Mouse (Mus musculus): ENCODE results near the gene Slc35a3.

Slc35a3 gene

DNA sequence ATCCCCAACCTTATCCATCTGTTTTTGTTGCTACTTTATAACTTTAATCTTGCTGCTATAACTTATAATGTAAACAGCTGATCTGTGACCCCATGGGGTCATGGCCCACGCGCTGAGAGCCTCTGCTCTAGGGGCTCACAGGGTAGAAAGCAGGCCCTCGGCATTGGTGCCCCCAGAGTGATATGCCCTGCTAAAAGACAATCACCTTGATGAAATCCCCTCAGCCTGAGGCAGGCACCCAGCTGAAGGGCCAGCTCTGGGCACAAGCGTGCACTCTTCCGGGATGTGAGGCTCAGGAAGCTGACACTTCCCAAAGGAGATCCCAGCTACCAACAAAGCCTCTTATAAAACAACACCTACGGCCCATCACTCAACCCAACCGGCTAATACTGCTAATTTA is 74.1 kb downstream of the Slc35a3 start:
- DNase-seq (ENCODE audit: low spot score), result no peak

DNA sequence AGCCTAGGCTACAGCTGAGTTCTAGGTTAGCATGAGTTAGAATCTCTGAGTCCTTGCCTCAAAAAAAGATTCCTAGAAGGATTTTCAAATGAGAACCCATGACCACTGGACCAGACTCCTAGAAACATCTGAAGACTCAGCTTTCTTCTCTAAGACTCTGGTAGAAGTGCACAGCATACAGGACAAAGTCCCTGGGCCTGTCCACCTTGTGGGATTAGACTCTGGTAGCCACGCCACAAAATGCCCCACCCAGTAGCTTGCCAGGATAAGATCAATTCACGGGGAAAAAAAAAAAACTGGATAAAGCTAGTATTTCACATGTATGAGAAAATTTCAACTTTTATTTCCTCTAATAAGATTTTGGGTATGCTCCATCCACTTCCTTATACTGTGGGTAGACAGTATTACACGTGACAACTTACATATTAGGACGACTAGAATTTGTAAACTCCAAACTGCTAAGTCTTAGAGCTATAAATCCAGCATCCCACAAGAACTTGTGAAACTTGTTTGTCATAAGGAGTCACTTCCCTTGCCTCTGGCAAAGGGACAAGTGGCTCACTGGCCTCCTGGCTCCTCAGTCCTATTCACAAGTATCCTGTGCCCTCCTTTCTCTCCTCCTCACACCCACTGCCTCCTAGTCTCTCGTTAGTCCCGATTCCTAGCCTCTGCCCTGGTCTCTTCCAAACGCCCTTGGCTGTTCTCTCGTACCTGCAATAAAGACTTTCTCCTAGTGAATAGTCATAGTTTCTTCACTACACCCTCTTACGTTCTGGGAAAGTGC is 74.7 kb downstream of the Slc35a3 start:
- peak; percentile 14 for DNase-seq (ENCODE audit: low spot score)

GRCm38 (mm10) chr3:116635799-116636198 is 76.8 kb downstream of the Slc35a3 start:
- DNase-seq (ENCODE audit: low spot score), result no peak

DNA sequence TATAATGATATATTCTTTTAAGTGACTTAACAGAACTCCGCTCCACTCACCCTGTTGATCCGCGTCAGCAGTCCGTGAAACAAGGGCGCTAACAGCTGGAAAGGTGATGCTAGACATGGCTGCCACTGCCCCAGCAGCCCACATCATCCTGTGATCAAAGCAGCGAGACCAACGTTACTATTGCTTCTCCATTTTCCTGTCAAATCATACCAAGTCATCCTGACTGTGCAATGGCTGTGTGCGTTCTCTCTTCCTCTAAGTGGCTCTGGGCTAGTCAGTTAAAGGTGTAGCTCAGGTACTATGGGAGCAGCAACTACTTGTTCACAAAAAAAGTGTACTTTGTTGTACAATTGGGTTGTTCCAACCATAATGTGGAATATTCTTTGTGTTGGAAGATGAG is 77.8 kb downstream of the Slc35a3 start:
- no peak for DNase-seq (ENCODE audit: low spot score)

DNA sequence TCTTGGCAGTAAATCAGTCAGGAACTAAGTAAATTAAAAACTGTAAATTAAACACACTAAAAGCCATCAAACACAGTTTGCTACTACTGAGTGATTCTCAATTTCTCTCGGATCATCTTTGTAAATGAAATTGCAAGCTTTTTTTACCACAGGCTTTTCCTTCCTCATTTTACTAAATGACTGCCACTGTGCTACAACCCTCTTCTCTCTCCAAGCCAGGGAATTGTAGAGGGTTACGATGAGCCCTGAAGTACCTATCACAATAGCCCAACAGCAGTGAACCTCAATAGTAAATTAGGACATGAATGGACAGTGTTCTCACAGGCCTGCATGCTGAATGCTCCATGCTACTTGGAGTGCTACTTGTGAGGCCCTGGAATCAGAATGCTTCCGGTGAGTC is 78.5 kb downstream of the Slc35a3 start:
- DNase-seq (ENCODE audit: low spot score), result no peak

DNA sequence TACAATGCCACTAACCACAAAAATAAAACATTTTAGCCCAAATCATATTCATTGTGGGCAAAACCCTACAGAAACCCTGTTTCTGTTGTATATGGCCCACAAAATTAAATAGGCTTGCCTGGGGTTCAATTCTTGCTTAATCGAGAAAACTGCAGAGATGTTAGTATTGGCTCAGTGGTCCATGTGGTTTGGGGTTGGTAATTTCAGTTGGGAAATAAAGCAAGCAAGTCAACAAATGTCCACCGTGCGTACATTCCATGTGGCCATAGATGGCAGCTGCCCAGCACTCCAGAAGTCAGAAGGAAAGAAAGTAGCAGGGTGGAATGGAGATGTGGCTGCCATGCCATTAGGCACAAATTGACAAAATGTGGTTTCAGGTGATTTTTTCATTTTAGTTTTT is 79.7 kb downstream of the Slc35a3 start:
- no peak for DNase-seq (ENCODE audit: low spot score)

DNA sequence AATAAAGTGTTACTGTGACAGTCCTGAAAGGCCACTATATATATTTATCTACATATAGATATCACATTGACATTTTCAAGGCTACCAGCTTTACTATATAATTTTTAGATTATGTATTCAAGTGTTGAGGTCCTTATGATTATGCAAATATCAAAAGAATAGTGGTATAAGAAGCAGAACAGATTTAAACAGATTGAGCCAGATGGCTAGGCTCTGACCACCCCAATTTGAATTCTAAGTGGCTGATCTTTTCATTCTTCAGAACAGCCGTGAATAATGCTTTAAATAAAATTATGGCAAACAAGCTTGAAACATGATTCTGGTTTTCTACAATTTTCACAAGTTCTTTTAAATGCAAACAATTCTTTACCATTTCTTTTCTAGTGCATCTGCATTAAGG is 81.2 kb downstream of the Slc35a3 start:
- no peak for DNase-seq (ENCODE audit: low spot score)

- DNase-seq (ENCODE audit: low spot score), result no peak
Observed at GRCm38 (mm10) chr3:116622641-116623040, 90.0 kb downstream of the Slc35a3 start.

- no peak for DNase-seq (ENCODE audit: low spot score)
Observed at GRCm38 (mm10) chr3:116620636-116621370, 91.8 kb downstream of the Slc35a3 start.
